Mouse (Mus musculus) neural tube, embryonic 11.5 days (tissue): ENCODE results near the gene Capn10. TPM values are rescaled to one million over a fixed set of nuclear protein-coding genes. Genes with fewer than 3 reads are reported as not detected.

Experiments used
- ATAC-seq: fragments of 200-750 bp; cut with Nextera tagmentation; 2 replicates; pipeline ENCODE4 v1.8.0; 2017; ENCODE audit warnings: moderate number of reproducible peaks, mild to moderate bottlenecking, moderate TSS enrichment, moderate library complexity; ENCODE audit not compliant: insufficient read depth, low FRiP score, low TSS enrichment
- DNase-seq: peaks from one replicate; pipeline ENCODE4 v3.0.0-alpha.2; 2015; ENCODE audit warnings: low spot score
- H3K27ac ChIP-seq: fragments of 300-500 bp; sonication (generic); 2 replicates; pipeline ENCODE4 v1.5.1; 2014; ENCODE audit warnings: low read depth, mild to moderate bottlenecking, low read length
- H3K27me3 ChIP-seq: fragments of 300-500 bp; sonication (generic); 2 replicates; pipeline ENCODE4 v1.6.1; 2014; ENCODE audit warnings: mild to moderate bottlenecking, low read length, mixed read lengths; ENCODE audit not compliant: control insufficient read depth, insufficient read depth
- H3K36me3 ChIP-seq: fragments of 300-500 bp; sonication (generic); 2 replicates; pipeline ENCODE4 v1.6.1; 2014; ENCODE audit warnings: mild to moderate bottlenecking, low read length, moderate library complexity, mixed read lengths; ENCODE audit not compliant: control insufficient read depth, insufficient read depth
- H3K4me1 ChIP-seq: fragments of 300-500 bp; sonication (generic); 2 replicates; pipeline ENCODE4 v1.6.1; 2014; ENCODE audit warnings: low read length, mixed read lengths; ENCODE audit not compliant: control insufficient read depth, insufficient read depth
- H3K4me2 ChIP-seq: fragments of 300-500 bp; sonication (generic); 2 replicates; pipeline ENCODE4 v1.6.1; 2014; ENCODE audit warnings: low read depth, mild to moderate bottlenecking, moderate library complexity
- H3K4me3 ChIP-seq: fragments of 300-500 bp; sonication (generic); 2 replicates; pipeline ENCODE4 v1.5.1; 2014; ENCODE audit warnings: low read depth, low read length
- H3K9ac ChIP-seq: fragments of 300-500 bp; sonication (generic); 2 replicates; pipeline ENCODE4 v1.6.1; 2014; ENCODE audit warnings: mild to moderate bottlenecking, low read length
- H3K9me3 ChIP-seq: fragments of 300-500 bp; sonication (generic); 2 replicates; pipeline ENCODE4 v1.6.1; 2016; ENCODE audit warnings: low read length; ENCODE audit not compliant: control insufficient read depth
- WGBS: fragments of 180-500 bp; shearing (Covaris S2); extraction: QIAGEN DNeasy Blood & Tissue Kit; methylation state at CpG from one replicate; pipeline ENCODE4 v1.1.7; 2014; 5-methylcytosine and 5-hydroxymethylcytosine counted together
- polyA plus RNA-seq: library from polyadenylated mRNA; unstranded; fragments of >200 nt; fragmentation: Nextera tagmentation; extraction: Ambion mirVana; gene quantifications from 2 replicates; pipeline ENCODE4 v1.2.1, GENCODE M21; 2014

Capn10 gene
- polyA plus RNA-seq, 1 experiment from 2014 or later: 43.4 TPM

DNA sequence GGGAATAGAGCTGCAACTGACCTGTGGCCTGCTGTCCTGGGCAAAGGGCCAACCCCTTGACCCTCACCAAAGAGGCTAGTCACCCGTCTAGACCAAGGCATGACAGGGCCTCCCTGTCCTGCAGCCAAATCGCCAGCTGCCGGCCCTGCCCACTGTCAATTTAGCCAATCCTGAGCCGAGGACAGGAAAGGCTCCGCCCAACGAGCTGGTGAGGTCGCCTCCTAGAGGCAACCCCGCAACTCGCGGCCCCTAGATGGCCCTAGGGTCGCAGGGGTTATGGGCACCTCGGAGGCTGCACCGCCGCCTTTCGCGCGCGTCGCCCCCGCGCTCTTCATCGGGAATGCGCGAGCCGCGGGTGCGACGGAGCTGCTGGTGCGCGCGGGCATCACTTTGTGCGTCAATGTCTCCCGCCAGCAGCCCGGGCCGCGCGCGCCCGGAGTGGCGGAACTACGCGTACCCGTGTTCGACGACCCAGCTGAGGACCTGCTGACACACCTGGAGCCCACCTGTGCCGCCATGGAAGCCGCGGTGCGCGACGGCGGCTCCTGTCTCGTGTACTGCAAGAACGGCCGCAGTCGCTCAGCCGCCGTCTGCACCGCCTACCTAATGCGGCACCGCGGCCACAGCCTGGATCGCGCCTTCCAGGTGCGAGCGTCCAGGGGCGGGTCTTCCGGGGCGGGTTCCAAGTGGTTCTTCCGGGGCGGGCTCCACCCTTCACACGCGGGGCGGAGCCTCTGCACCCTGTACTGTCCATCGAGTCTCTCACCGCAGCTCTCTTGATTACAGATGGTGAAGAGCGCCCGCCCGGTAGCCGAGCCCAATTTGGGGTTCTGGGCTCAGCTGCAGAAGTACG, 27.2 kb upstream of the Capn10 start, which contains the start of gene Dusp28:
Dusp28 (plus strand) TSS at position 203 of the 853 bp plus-strand sequence.
- ATAC-seq (peak; percentile 86), DNase-seq (peak; percentile 90)
- H3K9me3 ChIP-seq: no peaks in the 10 kb centered on the region
- no peaks in the 10 kb centered on the region for H3K36me3 ChIP-seq
- H3K9ac ChIP-seq: peak within 1 kb of the TSS; percentile 75
- peak within 1 kb of the TSS; percentile 78 for H3K4me3 ChIP-seq
- peak within 1 kb of the TSS; percentile 74; the same call in 1 of the 2 replicates for H3K27ac ChIP-seq
- peaks cover 23% of the 10 kb centered on the region for H3K4me1 ChIP-seq
- no peaks in the 10 kb centered on the region for H3K27me3 ChIP-seq
- peak within 1 kb of the TSS; percentile 68 for H3K4me2 ChIP-seq
- WGBS: under 1% methylated on average over 81 of the region's 81 CpGs

DNA sequence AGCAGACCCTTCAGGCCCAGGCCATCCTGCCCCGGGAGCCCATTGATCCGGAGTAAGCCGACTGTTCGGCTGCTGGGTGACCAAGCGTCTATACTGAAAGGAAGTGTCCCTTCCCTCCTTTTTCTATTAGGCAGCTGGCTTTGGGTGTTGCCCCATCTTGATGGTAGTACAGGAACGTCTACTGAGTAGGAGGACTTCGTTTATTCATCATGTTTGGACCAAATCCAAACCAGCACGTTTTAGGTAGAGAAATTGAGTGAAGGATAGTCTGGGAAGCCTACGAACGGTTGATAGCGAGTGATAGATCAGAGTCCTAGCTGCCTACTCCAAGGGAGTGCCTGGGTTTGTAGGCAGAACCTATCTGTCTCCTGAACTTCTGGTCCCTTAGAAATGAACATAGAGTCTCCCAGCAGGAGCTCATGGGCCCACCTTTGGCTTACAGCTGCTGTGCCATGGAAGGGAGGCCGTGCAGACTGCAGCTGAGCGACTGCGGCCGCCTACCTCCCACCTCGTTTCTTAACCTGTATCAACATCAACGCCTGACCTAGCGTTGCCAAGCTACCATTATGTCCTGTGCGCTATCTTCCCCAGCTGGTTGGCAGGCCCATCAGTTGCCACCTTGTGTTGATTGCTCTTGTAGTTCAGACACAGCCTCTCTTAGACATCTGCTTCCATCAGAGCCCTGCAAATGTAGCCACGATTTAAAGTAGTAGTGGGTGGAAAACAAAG, 26.4 kb upstream of the Capn10 start:
- H3K9me3 ChIP-seq: no peaks in the 10 kb centered on the region
- peak overlapping the region; percentile 78 for H3K4me3 ChIP-seq
- ATAC-seq (no peak), DNase-seq (no peak)
- peak overlapping the region; percentile 60 for H3K9ac ChIP-seq
- WGBS: 46% methylated on average over 20 of the region's 20 CpGs
- H3K4me1 ChIP-seq: peaks cover 31% of the 10 kb centered on the region
- H3K4me2 ChIP-seq: peak overlapping the region; percentile 68
- H3K27ac ChIP-seq: no peak overlapping the region
- no peaks in the 10 kb centered on the region for H3K27me3 ChIP-seq
- no peaks in the 10 kb centered on the region for H3K36me3 ChIP-seq

DNA sequence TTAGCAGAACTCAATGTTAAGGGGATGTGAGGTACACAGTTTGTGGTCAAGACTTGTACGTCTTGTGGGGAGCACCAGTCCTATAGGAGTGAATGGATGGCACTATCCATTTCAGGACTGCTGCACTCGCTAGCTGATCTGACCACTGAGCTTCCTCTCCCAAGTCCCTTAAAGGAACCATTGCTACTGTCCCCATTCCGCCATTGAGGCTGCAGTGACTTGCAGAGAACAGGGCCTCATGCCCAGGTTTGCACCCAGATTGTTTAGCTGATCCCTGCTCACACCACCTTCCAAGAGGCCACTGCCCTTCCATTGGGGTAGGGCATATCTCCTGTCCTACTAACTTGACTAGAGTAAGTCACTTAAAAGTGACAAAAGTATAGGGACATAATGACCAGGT, 25.5 kb upstream of the Capn10 start:
- no peaks in the 10 kb centered on the region for H3K36me3 ChIP-seq
- H3K27me3 ChIP-seq: no peaks in the 10 kb centered on the region
- H3K27ac ChIP-seq: no peak overlapping the region
- DNase-seq (no peak), ATAC-seq (no peak)
- 92% methylated on average over 3 of the region's 3 CpGs for WGBS
- H3K9ac ChIP-seq: no peak overlapping the region
- H3K4me1 ChIP-seq: peaks cover 30% of the 10 kb centered on the region
- H3K4me3 ChIP-seq: no peak overlapping the region
- no peak overlapping the region for H3K4me2 ChIP-seq
- no peaks in the 10 kb centered on the region for H3K9me3 ChIP-seq

DNA sequence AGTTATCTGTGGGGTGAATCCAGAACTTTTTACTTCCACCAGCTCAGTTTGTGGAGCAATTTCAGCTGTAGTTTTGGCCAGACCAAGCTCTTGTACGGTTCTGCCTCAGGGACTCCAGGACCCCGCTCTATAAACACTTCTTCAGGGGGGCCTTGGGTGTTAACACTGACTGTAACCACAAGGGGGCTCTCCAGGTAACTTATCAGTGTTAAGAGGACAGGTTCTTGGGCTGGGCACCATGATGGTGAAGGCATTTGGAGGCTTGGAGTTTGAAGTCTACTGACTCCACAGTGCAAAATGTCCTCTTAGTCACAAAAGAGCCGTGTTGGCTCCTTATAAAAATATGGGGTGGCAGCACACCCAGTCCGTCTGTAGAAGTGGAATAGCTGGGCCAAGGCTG, 25.1 kb upstream of the Capn10 start:
- ATAC-seq (no peak), DNase-seq (peak; percentile 35)
- Histone ChIP-seq H3K27me3 (no peaks in the 10 kb centered on the region), H3K36me3 (no peaks in the 10 kb centered on the region), H3K4me2 (no peak overlapping the region), H3K9me3 (no peaks in the 10 kb centered on the region), H3K27ac (no peak overlapping the region), H3K4me3 (no peak overlapping the region), H3K9ac (no peak overlapping the region), H3K4me1 (peaks cover 30% of the 10 kb centered on the region)
- 79% methylated on average over 4 of the region's 4 CpGs for WGBS

DNA sequence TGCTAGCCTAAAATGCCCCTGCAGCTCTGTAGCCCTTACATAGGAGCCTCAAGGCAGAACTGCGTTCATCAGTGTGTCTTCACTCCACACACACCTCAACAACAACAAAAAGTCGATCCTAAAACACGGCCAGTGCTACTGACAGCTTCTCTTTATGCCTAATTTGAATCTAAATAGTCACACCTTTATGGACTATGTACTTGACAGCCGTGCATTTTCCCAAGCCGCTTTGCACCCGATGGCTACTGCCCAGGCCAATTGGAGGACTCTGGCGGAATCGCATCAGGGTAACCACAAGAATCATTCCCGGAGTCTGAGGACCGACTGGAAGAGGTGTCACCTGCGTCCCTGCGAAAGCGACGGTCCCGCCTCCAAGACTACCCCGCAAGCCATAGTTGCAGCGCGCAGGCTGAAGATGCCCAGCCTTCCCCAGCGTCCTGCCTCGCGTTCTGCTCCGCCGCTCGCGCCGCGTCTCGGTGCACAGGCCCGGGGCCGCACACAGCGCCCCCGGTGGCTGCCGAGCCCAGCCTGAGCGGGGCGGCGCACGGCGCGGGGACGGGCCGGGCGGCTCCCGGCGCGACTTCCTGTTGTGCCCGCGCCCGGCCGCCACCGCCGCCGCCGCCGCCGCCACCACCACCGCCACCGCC, 23.8 kb upstream of the Capn10 start, which contains the start of gene Rnpepl1:
Rnpepl1 (plus strand) TSS at position 545 of the 647 bp plus-strand sequence.
- Histone ChIP-seq H3K9ac (peak within 1 kb of the TSS; percentile 87), H3K27ac (peak within 1 kb of the TSS; percentile 87), H3K4me1 (peaks cover 30% of the 10 kb centered on the region), H3K27me3 (no peaks in the 10 kb centered on the region), H3K4me3 (peak within 1 kb of the TSS; percentile 68), H3K9me3 (no peaks in the 10 kb centered on the region), H3K4me2 (peak within 1 kb of the TSS; percentile 94), H3K36me3 (0 out of 2 replicates have a peak, but pooled peaks cover 2% of the 10 kb centered on the region)
- ATAC-seq (peak; percentile 71), DNase-seq (peak; percentile 86)
- under 1% methylated on average over 42 of the region's 57 CpGs for WGBS

DNA sequence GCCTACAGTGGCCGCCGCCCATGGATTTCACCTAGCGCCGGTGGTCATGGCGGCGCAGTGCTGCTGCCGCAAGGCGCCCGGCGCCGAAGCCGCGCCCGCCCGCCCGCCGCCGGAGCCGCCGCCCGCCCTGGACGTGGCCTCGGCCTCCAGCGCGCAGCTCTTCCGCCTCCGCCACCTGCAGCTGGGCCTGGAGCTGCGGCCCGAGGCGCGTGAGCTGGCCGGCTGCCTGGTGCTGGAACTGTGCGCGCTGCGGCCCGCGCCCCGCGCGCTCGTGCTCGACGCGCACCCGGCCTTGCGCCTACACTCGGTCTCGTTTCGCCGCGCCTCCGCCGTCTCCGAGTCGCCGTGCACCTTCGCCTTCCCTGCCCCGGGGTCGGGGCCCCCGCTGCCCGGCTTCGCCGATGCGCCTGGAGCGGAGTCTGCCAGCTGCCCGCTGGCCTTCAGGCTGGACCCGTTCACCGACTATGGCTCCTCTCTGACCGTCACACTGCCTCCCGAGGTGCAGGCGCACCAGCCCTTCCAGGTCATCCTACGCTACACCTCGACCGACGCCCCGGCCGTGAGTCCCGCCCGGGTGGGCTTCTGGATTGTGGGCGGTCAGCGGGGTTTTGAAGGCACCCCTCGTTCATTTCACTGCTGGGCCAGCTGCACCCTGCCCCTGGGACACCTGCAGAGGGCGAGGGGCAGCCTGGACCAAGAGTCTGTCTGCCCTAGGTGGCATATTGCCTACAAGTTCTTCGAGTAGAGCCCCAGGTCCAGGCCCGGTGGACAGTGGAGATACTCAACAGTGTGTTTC, 23.1 kb upstream of the Capn10 start:
- Histone ChIP-seq H3K9me3 (no peaks in the 10 kb centered on the region), H3K4me1 (peaks cover 30% of the 10 kb centered on the region), H3K4me2 (peak overlapping the region; percentile 94), H3K27me3 (no peaks in the 10 kb centered on the region), H3K27ac (peak overlapping the region; percentile 87), H3K4me3 (peak overlapping the region; percentile 68), H3K9ac (peak overlapping the region; percentile 87), H3K36me3 (peaks cover 6% of the 10 kb centered on the region)
- ATAC-seq (peak; percentile 8; the same call in 1 of the 2 replicates), DNase-seq (peak; percentile 65)
- WGBS: 1% methylated on average over 61 of the region's 85 CpGs

DNA sequence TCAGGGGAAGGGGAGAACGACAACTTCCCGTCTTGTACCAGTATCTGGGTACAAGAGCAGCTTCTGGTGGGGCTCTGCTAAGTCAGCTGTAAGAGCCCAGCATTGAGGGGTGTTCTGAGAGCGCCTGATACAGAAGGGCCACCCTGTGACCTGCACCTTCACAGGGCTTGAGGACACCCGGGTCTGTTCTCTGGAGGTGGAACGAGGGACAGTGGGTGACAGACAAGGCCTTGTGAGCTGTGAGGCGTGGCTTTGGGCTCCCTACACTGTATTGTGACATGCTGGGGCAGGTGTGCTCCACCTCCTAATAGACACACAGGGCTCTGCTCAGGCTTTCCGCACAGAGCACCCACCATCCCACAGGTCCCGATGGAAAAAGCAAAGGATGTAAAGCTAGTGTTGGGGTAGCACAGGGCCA, 22.4 kb upstream of the Capn10 start:
- no peaks in the 10 kb centered on the region for H3K27me3 ChIP-seq
- H3K36me3 ChIP-seq: peaks cover 7% of the 10 kb centered on the region
- H3K4me1 ChIP-seq: peaks cover 28% of the 10 kb centered on the region
- H3K9me3 ChIP-seq: no peaks in the 10 kb centered on the region
- H3K4me2 ChIP-seq: peak overlapping the region; percentile 94
- no peak overlapping the region for H3K27ac ChIP-seq
- peak overlapping the region; percentile 87 for H3K9ac ChIP-seq
- peak overlapping the region; percentile 68 for H3K4me3 ChIP-seq
- 48% methylated on average over 8 of the region's 8 CpGs for WGBS
- DNase-seq: peak; percentile 31
- no peak for ATAC-seq

DNA sequence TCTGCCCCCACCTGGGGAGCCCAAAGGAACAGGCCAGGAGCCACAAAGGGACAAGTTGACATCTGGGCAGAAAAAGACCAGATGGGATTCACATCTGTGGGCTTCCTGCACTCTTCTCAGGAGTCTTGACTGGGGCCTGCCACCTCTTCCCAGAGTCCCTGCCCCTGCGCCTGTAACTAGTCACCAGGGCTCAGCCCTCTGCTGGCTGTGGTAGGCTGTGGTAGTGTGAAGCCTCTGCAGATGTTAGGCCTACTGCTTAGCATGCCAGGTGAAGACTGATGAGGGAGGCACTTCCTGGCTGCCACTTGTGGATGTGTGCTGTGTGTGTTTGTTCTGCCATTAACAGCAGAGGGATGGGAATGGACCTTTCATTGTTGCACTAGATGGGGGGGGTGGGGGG, 21.9 kb upstream of the Capn10 start:
- DNase-seq (peak; percentile 32), ATAC-seq (no peak)
- Histone ChIP-seq H3K9me3 (no peaks in the 10 kb centered on the region), H3K4me2 (peak overlapping the region; percentile 94), H3K27me3 (no peaks in the 10 kb centered on the region), H3K9ac (peak overlapping the region; percentile 87), H3K27ac (no peak overlapping the region), H3K4me3 (peak overlapping the region; percentile 68; the same call in 1 of the 2 replicates), H3K4me1 (peaks cover 28% of the 10 kb centered on the region), H3K36me3 (peaks cover 13% of the 10 kb centered on the region)
- WGBS: 36% methylated on average over 1 of the region's 1 CpGs
